19 mouse cellular contexts compared by ENCODE assay signal in genomic region chr13:6862186-6862585, GRCm38 (mm10).
A peak's percentile ranks its signal among the peaks of the same experiment; 100 is the strongest.
DNase-seq lines count a peak whose midpoint lies in the region; ATAC-seq and TF ChIP-seq lines count a peak whose summit lies in the region.
"Had no signal": no experiment of that assay in that cellular context is flagged by ENCODE, and none has a peak within 500 bp of the region (broad histone marks: within the 10 kb centered on the region; RNA-seq: fewer than 3 reads in every experiment).

No protein-coding gene starts in this region.

- H3K4me1 ChIP-seq in hindbrain, postnatal 0 days (ENCODE audit: insufficient read depth, low read length) = no peaks in the 10 kb centered on the region
- no peaks in the 10 kb centered on the region for H3K4me1 ChIP-seq in hindbrain, embryonic 14.5 days (replicated peaks; ENCODE audit: control insufficient read depth, insufficient read depth, low read length)
- no peaks in the 10 kb centered on the region for H3K4me1 ChIP-seq in lung, embryonic 14.5 days (ENCODE audit: insufficient read depth)
- H3K4me1 ChIP-seq: embryonic facial prominence, embryonic 10.5 days; forebrain, embryonic 15.5 days; heart, embryonic 15.5 days had no signal

- H3K27me3 ChIP-seq in hindbrain, postnatal 0 days (ENCODE audit: insufficient read depth, low read length) = no peaks in the 10 kb centered on the region
- H3K27me3 ChIP-seq in hindbrain, embryonic 14.5 days (ENCODE audit: control insufficient read depth, insufficient read depth, low read length) = no peaks in the 10 kb centered on the region
- no peaks in the 10 kb centered on the region for H3K27me3 ChIP-seq in lung, embryonic 14.5 days (ENCODE audit: insufficient read depth, low read length)
- H3K27me3 ChIP-seq: forebrain, embryonic 15.5 days; heart, embryonic 15.5 days; hindbrain, embryonic 13.5 days had no signal

- peak; percentile 11 for DNase-seq in hindbrain, postnatal 0 days (ENCODE audit: low spot score)
- no peak for DNase-seq in hindbrain, embryonic 14.5 days (ENCODE audit: low spot score)
- DNase-seq in lung, embryonic 14.5 days = peak; percentile 8
- DNase-seq in lung, postnatal 25 days (ENCODE audit: low spot score) = no peak
- DNase-seq in testis, postnatal 10 days (ENCODE audit: low spot score) = peak; percentile 43
- no peak for DNase-seq in testis, postnatal 14 days (ENCODE audit: low spot score)
- no peak for DNase-seq in embryo, embryonic 11 days
- DNase-seq: adrenal gland, adult 8-10 months; adrenal gland, postnatal 36 days; cerebellum, adult 11 months; cerebellum, adult 8-10 months; cerebellum, postnatal 25 days; heart, adult 2 months; heart, postnatal 14 days had no signal

- ATAC-seq in hindbrain, postnatal 0 days = no peak
- ATAC-seq in hindbrain, embryonic 14.5 days (ENCODE audit: low FRiP score) = no peak
- no peak for ATAC-seq in lung, embryonic 14.5 days (ENCODE audit: insufficient read depth)
- ATAC-seq: forebrain, embryonic 15.5 days had no signal

- 74% methylated on average over 1 of the region's 1 CpGs for WGBS in hindbrain, postnatal 0 days
- WGBS in hindbrain, embryonic 14.5 days = 85% methylated on average over 1 of the region's 1 CpGs
- 78% methylated on average over 1 of the region's 1 CpGs for WGBS in lung, embryonic 14.5 days

- no peaks in the 10 kb centered on the region for H3K9me3 ChIP-seq in hindbrain, postnatal 0 days (ENCODE audit: low read length)
- H3K9me3 ChIP-seq in hindbrain, embryonic 14.5 days (ENCODE audit: control insufficient read depth, low read length) = no peaks in the 10 kb centered on the region
- H3K9me3 ChIP-seq in lung, embryonic 14.5 days (ENCODE audit: low read depth, low read length) = no peaks in the 10 kb centered on the region
- H3K9me3 ChIP-seq: embryonic facial prominence, embryonic 10.5 days; forebrain, embryonic 15.5 days; heart, embryonic 15.5 days; hindbrain, embryonic 13.5 days had no signal

- no peak overlapping the region for H3K4me2 ChIP-seq in hindbrain, postnatal 0 days (ENCODE audit: low read depth, low read length)
- no peak overlapping the region for H3K4me2 ChIP-seq in hindbrain, embryonic 14.5 days (replicated peaks)
- H3K4me2 ChIP-seq in lung, embryonic 14.5 days = no peak overlapping the region
- H3K4me2 ChIP-seq: forebrain, embryonic 15.5 days; heart, embryonic 11.5 days; heart, embryonic 15.5 days; hindbrain, embryonic 13.5 days had no signal

- no peak overlapping the region for H3K9ac ChIP-seq in hindbrain, postnatal 0 days (replicated peaks; ENCODE audit: low read length)
- H3K9ac ChIP-seq in hindbrain, embryonic 14.5 days = no peak overlapping the region
- no peak overlapping the region for H3K9ac ChIP-seq in lung, embryonic 14.5 days
- H3K9ac ChIP-seq: forebrain, embryonic 15.5 days; heart, embryonic 15.5 days; hindbrain, embryonic 13.5 days had no signal

- TF ChIP-seq CTCF in hindbrain, postnatal 0 days (IDR thresholded peaks at IDR 0.05; ENCODE audit: low read depth) = no peak
- TF ChIP-seq CTCF in lung, embryonic 14.5 days (IDR thresholded peaks at IDR 0.05; ENCODE audit: low read depth) = no peak

- H3K27ac ChIP-seq in hindbrain, postnatal 0 days = no peak overlapping the region
- H3K27ac ChIP-seq in hindbrain, embryonic 14.5 days = no peak overlapping the region
- H3K27ac ChIP-seq in lung, embryonic 14.5 days (ENCODE audit: low read depth) = no peak overlapping the region
- H3K27ac ChIP-seq: embryonic facial prominence, embryonic 10.5 days; forebrain, embryonic 15.5 days; heart, adult 2 months; heart, embryonic 15.5 days; hindbrain, embryonic 13.5 days had no signal

- H3K36me3 ChIP-seq in hindbrain, postnatal 0 days (ENCODE audit: insufficient read depth, low read length) = no peaks in the 10 kb centered on the region
- no peaks in the 10 kb centered on the region for H3K36me3 ChIP-seq in hindbrain, embryonic 14.5 days (replicated peaks; ENCODE audit: control insufficient read depth, insufficient read depth)
- no peaks in the 10 kb centered on the region for H3K36me3 ChIP-seq in lung, embryonic 14.5 days (ENCODE audit: insufficient read depth)
- H3K36me3 ChIP-seq: embryonic facial prominence, embryonic 10.5 days; forebrain, embryonic 15.5 days; heart, embryonic 15.5 days; hindbrain, embryonic 13.5 days had no signal

- no peak overlapping the region for H3K4me3 ChIP-seq in hindbrain, postnatal 0 days (ENCODE audit: low read length)
- no peak overlapping the region for H3K4me3 ChIP-seq in hindbrain, embryonic 14.5 days (replicated peaks; ENCODE audit: low read length)
- H3K4me3 ChIP-seq in lung, embryonic 14.5 days (ENCODE audit: low read depth, low read length) = no peak overlapping the region
- H3K4me3 ChIP-seq: embryonic facial prominence, embryonic 10.5 days; forebrain, embryonic 15.5 days; heart, adult 2 months; heart, embryonic 15.5 days; hindbrain, embryonic 13.5 days had no signal

Comparison
In these comparisons a context has a peak if more than half of its experiments do, and no peak if none do; other contexts are left out.
1. DNase-seq: peak in hindbrain, postnatal 0 days (single experiment), lung, embryonic 14.5 days (single experiment) and testis, postnatal 10 days (single experiment); none in hindbrain, embryonic 14.5 days (single experiment), lung, postnatal 25 days (single experiment), testis, postnatal 14 days (single experiment) and embryo, embryonic 11 days (single experiment).